Mouse (Mus musculus) cerebral cortex, adult 2 months (tissue): ENCODE results near the gene Cacna1d.

Experiments
- WGBS: fragments of 180-500 bp; shearing (Covaris S2); methylation state at CpG from one replicate; pipeline ENCODE4 v1.1.7; 2018; 5-methylcytosine and 5-hydroxymethylcytosine counted together

Gene Cacna1d

DNA sequence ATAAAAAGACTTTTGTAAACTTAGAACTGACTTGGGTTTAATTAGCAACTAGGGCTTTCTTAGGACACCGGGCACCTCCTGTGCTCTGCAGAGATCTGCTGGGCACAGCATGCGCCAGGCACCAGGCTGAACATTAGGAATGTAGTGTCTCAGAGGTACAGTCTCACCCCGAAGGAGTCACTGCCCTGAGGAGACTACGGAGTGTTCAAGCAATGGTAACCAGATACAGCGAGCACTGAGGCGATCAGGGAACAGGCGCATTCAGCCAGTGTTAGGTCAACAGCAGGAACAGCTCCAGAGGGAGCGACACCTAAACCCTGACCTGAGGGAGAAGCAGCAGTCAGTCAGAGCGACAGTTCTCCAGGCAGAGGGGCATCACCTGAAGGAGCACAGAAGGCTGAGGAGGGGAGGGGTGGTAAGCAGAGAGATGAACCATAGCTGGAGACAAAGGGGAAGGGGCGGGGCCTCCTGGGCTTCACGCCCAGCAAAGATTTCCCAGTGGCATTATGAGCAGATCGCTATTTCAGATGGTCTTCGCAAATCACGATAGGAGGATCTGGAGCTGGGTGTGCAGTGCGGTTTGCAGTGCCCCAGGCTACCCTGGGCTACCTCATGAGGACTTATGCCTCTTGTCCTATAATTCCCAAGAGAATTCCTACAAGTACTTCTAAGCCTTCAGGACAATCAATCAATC is 413.0 kb downstream of the Cacna1d start:
- WGBS = 84% methylated on average over 15 of the region's 15 CpGs

DNA sequence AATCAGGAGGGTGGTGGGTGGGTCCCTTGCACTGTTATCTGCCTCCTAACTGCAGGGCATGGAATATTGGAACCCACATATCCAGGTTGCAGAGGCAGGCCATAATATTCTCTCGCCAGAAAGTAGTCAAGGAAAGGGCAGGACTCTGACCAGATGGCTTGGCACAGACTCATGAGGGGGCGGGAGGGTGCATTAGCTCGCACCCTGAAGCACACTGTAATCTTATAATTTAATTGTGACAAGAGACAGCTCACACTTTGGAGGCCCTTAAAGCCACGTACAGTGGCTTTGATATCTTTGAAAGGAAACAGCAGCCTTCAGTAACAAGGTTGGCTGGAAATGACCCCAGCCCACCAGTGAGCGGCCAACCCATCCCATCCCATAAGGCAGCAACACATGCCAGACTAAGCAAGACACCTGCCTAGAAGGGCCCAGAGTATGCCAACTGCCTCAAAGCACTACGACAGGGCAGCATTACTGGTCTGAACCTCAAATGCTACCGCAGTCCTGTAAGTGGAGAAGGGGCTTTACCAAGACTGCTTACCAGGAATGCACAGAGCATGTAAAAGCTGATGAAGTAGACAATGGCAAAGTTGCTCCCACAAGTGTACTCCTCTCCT is 415.9 kb downstream of the Cacna1d start:
- 72% methylated on average over 7 of the region's 7 CpGs for WGBS

DNA sequence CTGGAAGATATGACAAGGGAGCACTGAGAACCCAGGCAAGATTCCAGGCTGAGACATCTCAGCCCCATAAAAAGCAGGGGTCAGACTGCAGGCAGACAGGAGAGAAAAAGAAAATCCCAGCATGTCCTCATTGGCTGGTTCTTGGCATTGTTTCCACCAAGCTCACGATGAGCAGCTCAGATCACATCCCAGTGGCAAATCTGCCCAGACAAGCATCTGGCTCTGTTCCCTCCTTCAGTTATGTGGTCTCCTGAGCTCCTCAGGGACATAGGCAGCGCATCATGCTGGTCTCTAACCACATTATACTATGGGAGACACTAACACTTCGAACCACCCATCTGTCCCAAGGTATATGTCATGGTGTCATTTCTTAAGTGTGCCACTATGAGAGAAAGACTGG is 422.7 kb downstream of the Cacna1d start:
- WGBS = 79% methylated on average over 3 of the region's 3 CpGs

DNA sequence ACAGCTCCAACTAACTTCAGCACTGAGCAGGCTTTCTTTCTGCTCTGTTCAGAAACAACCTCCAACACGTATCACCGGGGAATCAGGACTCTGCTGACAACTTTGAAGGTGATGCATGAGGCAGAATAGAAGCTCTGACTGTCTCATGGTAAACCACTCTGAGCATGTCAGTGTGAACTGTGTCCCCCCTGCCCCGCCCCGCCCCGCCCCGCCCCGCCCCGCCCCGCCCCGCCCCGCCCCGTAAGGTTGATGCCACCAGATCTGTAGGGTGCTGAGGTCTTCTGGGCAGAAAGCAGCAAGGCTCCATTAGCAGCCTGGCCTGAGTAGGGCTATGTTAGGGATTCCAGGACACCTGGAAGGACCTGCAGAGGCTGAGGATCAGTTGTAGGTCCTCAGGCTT is 424.5 kb downstream of the Cacna1d start:
- 96% methylated on average over 12 of the region's 12 CpGs for WGBS

DNA sequence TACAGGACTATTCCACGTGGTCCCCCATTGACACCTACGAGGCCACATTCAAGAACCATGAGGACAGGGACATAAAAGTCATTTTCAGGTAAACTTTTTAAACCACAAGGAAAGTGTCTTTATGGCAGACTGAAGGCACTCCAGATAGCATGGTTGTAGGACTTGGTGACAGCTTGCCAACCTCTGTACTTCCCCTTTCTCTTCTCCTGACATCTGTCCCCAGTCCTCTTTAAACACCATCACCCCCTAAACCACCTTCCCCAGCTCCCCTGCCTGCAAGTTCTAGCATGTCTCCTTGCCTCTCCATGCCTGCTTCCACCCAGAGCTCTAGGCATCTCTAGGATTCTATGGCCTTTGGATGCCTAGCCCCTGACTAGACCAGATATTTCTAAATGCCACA is 426.4 kb downstream of the Cacna1d start:
- 88% methylated on average over 2 of the region's 2 CpGs for WGBS

DNA sequence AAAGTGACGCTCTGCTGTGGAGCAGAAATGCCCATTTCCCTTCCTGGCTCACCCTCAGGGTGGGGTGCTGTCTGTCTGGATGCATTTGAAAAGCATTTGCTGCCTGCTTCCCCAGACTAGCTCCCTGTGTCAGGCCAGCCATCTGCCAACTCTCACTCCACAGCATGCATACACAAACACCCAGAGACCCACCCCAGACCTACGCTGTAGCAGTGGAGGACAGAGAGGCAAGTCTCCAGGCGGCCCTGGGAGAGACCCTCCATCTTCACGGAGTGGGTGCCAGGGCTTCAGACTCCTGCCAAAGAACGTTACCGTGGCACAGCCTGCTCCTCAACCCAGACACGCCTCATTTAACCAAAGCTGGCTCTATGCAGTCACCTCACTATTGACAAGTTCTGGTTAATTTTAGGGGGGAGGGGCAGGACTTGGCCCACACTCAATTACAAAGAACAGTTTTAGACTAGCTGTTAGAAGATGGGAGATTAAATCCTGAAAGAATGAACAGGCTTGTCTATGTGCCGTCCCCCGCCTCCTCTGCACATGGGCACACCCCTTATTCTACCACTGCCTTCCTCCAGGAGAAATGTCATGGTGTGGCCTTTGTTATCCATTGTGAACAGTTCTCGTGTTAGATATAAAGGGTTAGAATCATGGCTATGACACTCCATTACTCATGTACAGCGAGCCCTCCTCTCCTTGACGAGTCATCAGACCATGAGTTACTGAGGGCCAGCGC is 435.1 kb downstream of the Cacna1d start:
- 38% methylated on average over 13 of the region's 13 CpGs for WGBS

DNA sequence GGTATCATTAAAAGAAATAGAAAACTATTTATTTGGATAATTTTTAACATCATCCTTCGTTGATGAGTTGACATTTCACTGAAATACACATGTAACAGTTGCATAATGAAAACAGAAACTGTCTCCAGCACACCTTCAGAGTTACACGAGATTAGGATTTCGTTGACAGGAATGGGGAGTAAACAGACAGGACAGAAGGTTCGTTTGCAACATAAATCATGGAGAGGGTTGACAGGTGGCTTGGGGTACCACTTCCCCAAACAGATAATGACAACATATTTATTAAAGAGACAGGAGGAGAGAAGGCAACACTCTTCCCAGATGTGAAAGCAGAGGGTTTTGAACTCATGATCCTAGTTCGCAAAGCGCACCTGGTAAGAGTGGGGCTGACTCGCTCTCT is 436.3 kb downstream of the Cacna1d start:
- WGBS = 83% methylated on average over 7 of the region's 7 CpGs

DNA sequence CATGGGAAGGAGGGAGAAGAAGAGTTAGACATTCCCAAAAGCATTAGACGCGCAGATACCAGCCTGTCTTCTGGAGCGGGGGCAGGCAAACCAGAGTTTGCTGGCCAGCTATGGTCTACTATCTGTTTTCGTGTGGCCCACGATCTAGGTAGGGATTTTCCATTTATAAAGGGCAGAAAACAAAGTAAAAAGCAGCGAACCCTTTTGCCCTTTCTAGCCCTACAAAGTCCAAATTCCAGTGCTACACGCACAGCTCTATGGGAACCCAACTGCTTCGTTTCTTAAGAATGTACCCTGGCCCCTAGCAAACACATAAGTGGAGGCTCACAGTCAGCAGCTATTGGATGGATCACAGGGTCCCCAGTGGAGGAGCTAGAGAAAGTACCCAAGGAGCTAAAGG is 441.0 kb downstream of the Cacna1d start:
- WGBS = 94% methylated on average over 8 of the region's 8 CpGs

DNA sequence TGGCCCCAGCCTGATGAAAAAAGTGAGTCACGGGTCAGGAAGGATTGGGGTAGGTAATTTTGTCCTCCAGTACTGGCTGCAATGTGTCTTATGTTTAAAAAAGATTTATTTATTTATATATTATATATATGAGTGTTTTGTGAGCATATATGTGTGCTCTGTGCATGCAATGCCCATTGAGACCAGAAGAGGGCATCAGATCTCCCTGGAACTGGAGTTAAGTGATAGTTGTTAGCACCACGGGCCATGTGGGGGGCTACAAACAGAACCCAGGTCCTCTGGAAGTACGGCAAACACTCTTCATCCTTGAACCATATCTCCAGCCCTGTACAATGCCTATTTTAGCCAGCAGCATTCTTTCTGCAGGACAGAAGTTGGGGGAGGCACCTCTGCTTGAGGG is 443.2 kb downstream of the Cacna1d start:
- 94% methylated on average over 3 of the region's 3 CpGs for WGBS

DNA sequence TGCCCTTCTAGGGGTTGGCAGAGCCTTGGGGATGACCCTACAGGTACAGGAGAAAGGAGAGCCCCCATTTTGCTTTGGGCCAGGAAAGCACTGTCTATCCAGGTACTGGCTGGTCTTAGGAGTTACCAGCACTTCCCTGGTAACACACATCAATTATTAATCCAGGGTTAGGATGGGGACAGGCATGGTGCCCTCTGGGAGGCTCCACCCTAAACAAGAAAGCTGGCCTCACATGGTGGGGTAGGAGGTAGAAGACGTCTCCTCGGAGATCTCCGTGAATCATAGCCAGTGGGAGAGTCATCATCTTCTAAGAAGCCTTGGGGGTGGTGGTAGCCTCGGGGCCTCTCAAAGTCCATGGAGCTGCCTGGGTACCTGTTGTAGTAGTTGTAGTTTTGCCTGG is 444.3 kb downstream of the Cacna1d start:
- WGBS = 64% methylated on average over 4 of the region's 4 CpGs

DNA sequence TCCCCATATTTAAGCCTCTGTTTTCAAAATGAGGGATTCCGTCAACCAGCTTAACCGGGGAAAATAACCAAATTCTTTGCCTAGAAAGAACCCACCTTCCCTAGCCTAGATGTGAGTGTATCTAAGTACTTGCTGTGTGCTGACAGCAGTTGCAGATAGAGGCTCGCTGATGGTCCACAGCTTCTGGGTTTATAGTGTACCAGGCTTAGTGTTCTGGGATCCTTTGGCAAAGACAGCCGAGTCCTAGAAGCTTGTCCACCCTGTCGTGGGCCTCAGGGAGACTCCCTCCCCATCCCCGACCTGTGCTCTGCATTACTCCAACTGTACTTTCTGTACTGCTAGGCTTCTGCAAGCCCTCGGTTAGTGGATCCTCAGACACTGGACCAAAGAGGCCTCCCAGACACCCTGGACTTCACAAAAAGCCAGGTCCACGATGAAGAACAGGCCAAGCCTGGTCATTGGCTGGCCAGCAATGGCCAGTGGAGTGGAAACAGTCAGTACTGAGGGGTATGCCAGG is 445.5 kb downstream of the Cacna1d start:
- 90% methylated on average over 8 of the region's 8 CpGs for WGBS

DNA sequence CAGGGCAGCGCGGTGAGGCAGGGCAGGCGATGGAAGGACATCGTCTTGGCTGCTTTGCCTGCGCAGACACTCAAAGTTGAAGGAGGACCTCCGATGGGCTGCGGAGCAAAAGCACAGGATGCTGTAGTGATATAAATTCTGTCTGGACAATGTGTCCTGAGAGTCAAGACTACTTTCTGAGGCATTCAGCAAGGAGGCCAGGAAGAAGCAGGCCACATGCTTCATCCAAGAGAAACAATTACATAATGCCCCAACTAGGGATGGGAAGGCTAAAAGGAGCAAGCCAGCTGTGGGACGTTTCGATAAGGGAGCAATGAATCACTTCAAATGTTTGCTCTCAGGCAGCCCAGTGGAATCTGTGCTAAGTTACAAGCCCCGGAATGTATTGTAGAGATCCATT is 446.0 kb downstream of the Cacna1d start:
- 89% methylated on average over 10 of the region's 10 CpGs for WGBS

DNA sequence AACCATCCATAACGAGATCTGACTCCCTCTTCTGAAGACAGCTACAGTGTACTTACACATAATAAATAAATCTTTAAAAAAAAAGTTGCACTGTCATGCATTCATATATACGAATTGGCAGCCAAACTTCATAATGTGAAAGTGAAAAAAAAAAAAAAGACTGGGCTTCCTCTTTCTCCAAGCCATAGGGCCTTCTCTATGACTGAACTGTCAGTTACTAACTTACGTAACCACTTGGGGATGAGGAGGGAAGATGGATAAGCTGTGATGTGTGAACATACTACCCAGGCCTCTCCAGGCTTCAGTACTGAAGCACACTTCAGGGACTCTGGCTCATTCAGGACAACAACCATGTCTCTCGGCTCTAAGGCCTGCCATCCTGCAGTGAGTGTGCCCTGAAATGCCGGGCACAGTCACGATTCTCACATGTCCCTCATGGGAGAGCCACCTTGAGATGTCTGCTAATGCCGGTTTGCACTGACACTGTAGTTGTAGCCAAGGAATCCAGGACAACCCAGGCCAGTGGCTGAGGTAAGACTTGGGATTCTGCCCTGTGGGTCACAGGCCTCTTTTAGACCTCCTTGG is 447.8 kb downstream of the Cacna1d start:
- WGBS = 83% methylated on average over 7 of the region's 7 CpGs

DNA sequence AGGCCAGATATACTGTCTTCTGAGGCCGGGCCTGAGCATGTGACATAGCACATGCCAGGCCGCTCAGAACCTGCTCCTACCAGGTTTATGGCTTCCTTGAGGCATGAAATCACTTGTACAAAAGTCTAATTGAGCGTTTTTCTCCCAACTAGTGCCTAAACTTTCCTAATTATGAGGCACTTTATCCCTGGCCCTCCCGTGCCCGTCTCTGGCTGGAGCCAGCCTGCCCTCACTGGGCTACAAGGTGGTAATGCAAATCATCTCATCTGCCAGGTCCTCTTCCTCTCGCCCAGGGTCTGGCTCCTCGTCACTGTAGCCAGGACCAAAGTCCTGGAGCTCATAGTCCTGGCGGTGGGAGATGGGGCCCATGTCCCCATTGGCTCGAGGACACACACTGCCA is 449.4 kb downstream of the Cacna1d start:
- 81% methylated on average over 9 of the region's 9 CpGs for WGBS

DNA sequence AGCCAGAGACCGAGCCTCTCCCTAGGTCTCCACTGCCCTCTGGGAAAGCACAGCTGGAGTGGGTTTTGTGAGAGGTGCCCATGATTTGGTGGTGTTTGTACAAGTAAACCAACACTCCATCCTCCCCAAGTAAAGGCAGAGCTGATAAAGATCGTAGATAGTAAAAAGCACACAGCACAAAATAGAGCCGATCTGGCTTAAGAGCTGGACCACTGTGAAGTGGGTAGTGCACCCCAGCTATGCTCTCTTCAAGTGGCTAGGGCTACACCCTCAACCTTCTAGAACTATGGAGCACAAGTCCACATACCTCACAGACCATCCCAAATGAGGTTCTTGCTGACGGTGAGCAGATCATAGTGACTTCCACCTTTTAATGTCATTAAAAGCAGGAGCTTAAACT is 451.8 kb downstream of the Cacna1d start:
- 91% methylated on average over 4 of the region's 4 CpGs for WGBS

DNA sequence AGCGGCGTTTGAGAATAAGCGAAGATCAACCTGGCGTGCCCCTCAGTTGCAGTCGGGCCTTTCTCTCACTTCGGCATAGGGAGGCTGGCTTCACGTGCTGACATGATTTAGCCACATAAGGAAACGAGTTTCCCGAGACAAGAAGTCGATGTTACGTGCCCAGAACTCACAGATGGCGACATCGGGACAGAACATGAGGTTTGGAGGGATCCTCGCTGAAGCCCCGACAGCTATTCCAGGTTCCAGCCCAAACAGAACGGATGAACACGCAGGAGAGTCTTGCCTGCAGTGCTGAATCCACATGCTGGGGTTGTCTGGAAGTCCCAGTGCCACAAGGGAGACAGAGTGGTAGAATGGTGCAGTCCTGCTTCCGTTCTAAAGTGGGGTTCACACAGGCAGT is 452.8 kb downstream of the Cacna1d start:
- WGBS = 63% methylated on average over 18 of the region's 18 CpGs

DNA sequence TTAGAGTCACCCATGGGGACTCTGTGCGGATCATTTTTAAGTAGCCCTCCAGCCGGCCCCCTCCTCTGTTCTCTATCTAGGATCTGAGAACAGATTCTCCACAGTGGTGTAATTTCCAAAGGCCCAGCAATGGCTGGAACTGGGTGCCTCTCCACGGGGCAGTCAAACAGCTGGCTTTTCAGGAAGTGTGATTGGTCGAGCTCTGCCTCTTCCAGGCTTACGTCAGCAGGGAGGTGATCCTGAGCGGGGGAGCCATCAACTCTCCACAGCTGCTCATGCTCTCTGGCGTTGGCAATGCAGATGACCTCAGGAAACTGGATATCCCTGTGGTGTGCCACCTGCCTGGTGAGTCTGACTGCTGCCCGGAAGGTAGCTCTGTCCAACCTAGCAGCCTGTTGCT is 457.9 kb downstream of the Cacna1d start:
- 67% methylated on average over 8 of the region's 8 CpGs for WGBS

DNA sequence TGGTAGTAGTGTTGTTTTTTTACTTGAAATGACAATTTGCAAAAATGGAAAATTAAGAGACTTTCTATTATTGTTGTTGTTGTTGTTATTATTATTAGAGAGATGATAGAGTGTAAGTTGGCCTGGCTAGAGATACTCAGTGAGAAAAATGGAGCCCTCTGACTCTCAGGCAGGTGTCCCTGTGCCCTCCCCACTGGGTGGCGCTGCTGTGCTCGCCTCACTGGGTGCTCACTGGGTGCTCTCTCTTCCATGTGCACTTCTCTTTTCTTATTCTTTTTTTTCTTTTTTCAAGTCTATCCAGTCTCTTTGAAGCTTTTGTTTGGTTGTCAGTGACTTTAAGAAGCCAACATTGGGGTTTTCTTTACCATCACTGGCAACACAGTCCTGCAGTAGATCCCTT is 463.9 kb downstream of the Cacna1d start:
- 35% methylated on average over 2 of the region's 2 CpGs for WGBS

DNA sequence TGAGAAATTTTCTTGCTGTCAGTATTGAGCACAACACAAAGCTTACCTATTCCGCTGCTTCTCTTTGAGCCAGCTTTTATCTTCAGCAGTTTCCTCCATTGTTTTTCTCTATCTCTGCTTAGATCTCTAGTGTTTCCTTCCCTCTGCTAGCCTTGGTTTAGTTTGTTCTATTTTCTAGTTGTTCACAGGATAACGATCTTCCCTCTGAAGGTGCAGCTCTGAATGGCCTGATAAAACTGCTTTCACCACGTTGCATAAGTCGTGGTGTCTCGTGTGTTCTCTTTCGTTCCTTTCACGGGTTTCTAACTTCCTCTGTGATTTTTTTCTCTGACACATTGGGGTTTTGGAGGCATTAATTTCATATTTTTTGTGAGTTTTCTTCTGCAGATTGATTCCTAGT is 466.9 kb downstream of the Cacna1d start:
- WGBS = 34% methylated on average over 7 of the region's 7 CpGs

DNA sequence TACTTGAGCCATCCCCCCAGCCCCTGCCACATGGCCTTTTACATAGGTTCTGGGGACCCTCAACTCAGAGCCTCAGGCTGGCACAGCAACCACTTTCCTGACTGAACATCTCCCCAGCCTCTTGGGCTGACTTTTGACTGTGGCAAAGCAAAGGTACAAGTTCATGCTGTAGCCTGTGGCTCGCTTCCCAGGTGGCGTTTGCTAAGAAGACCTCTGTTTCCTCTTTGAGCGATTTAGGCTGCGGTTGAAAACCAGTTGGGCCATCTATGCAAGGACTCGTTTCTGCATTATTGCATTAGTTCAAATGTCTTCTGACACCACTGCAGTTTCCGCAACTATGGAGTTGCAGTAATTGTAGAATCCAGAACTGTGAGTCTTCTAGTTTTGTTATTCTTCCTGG is 468.8 kb downstream of the Cacna1d start:
- WGBS = 92% methylated on average over 6 of the region's 6 CpGs

DNA sequence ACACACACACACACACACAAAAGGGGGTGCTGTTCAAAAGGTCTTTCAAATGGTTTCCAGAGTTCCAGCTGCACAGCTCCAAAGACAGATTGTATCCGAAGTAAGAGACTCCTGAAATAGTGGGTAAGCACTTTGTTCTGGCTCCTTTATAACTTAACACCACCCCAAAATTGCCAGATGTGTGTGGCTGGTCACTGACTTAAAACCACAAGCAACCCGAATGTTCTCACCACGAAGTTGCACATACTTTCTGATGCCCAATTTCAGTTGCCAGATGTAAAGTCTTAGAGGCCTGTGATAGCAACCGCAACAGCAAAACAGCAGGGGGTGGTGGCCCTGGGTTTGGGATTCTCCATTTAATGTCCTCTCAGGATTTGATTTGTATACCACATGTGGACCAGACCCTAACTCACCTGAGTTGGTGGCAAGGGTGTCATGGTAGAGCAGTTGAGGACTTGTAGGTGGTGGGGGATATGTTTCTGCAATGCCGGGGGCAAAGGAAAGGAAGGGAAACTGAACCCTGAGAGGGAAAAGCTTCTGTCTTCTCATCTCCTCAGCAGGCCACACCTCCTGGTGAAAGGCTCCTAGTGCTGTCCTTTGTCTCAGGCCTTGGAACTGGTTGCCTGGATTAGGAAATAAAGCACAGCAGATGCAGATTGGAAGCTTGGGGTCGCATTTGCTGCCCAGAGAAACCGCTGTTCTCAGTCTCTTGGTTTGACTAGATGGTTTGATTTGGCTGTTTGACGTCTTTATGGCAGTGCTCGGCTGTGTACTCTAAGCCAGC is 471.3 kb downstream of the Cacna1d start:
- WGBS = 79% methylated on average over 9 of the region's 9 CpGs

DNA sequence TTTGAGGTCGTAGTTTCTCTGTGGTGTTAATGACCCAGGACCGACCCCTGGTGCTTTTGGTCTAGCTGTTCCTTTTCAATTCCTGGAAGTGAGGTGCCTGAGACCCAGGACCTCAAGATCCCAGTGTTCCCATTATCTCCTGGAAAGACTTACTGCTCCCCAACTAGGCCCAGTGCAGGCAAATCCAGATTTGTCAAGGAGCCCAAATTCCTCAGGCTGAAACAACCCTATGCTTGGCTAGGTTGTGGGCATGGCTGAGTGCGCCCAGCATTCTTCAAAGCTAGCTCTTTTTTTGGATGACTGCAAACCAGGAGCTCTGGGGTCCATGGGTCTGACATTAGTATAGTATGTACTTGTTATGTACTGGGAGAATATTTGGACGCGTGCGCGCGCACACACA is 471.9 kb downstream of the Cacna1d start:
- 97% methylated on average over 8 of the region's 8 CpGs for WGBS
